Mouse (Mus musculus) T-helper 17 cell (primary cell): ENCODE data around the gene Dnaic2.

Experiments
- in situ Hi-C, 2 experiments: fragments of 300-600 bp; cut with MboI, MseI; formaldehyde crosslinking; loops; 1 replicate in 1 of 2; 2 replicates in 1 of 2; pipeline ENCODE4 v1.15.1; 2025; ENCODE audit warnings: high pct_unique_total_duplicates in 2 of 2

Dnaic2 gene

GRCm38 (mm10) chr11:114726965-114727825 lies at the start of gene Dnaic2:
Gene Dnaic2, plus strand, starts transcription at chr11:114727408.
- in situ Hi-C loops, result no loop called here

- in situ Hi-C loops, result no loop called here
Observed at GRCm38 (mm10) chr11:114679582-114679981, 47.6 kb upstream of the Dnaic2 start.

GRCm38 (mm10) chr11:114680291-114680690 lies 46.9 kb upstream of the Dnaic2 start:
- in situ Hi-C loops, result no loop called here

DNA sequence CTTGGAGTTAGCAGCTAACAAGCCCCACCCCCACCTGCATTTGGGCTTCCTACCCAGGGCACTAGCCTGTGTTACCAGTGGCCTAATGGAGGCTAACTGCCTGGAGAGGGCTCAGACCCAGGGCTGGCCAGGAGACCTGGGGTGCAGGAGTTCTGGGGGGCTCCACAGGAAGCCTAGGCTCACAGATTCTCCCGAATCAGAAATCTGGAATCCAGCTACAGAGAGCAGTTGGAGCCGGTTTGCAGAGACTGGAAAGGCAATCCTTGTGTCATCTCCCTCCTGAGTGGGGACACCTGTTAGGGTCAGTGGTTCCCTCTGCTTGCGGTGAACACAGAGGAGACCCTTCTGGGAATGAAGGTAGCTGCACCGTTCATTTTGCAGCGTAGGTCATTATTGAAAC lies 46.2 kb upstream of the Dnaic2 start:
- in situ Hi-C loops, result no loop called here

DNA sequence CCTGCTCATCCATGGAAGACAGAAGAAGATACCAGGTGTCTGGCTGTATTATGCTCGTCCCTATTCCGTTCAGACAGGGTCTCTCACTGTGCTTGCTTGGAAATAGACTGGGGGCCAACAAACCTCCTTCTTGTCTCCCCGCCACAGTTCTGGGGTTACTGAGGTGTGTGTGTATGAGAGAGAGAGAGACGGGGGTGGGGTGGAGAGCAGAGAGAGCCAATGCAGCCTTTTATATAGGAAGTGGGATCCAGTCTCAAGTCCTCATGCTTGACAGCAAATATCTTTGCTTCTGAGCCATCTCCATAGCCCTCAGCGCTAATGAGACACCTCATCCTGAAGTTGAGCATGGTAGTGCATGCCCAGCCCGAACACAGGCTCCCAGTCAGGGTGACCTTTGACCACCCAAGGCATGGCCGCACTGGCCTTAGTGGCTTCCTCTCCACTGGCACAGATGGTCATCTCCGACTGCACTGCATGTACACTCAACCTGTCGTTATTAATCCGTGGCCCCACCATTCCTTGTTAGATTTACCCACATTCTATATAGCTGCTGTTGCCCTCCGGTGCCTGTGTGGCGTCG lies 44.8 kb upstream of the Dnaic2 start:
- in situ Hi-C loops, result no loop called here

DNA sequence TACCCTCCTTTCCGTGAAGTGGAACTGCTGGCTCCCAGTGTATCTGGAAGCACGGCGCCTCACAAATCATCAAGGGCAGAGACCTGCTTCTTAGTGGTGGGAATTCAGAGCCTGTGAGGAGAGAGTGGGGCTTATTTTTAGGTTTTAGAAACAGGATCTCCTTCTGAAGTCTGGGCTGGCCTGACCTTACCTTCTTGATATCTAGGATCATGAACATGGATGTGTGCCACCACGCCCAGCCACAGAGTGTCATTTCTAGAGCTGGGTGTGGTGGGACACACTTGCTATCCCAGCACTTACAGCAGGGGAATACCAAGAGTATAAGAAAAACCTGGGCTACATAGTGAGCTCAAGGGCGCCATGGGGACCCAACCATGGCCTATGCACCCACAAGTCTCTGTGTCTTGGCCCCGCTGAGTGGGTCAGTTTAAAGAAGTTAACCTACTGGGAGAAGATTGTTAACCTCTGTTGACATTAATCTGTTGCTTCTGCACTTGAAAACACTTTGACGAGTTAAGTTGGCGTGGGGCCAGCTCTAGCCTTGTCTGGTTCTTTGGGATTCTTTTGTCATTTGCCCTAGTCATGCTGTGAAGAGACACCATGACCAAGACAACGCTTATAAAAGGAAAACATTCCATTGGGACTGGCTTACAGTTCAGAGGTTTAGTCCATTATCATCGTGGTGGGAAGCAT lies 44.0 kb upstream of the Dnaic2 start:
- in situ Hi-C loops, result no loop called here

DNA sequence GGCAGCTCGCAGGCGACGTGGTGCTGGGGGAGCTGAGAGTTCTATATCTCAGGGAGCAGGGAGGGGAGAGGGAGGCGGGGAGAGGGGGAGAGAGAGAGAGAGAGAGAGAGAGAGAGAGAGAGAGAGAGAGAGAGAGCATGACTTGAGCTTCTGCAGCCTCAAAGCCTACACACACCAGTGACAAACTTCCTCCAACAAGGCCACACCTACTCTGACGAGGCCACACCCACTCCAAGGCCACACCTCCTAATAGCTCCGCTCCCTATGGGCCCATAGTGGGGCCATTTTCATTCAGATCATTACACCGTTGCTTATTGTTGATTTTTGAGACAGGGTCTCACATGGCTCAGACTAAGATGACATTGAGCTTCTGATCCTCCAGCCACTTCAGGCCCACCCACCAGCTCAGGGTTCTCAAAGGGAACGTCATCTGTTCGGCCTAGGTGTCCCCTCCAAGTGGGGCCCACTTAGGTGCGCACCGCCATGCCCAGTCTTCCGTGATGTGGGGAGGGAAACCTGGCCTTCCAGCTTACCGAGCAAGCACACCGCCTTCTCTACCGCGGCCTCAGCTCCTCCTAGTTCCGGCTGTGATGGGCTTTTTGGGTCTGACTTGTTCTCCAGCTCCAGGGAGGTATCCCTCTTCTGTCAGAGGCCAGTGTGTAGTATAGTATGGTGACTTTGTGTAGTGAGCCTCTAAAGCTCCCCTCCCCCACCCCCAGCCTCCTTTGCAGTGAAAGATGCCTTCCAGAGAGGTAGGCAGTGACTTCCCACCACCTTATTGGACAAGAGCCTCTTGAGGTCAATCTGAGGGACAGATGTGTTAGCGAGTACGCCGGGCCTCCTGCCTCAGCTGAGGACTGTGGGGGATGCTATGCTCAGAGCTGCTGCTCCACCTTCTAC lies 43.2 kb upstream of the Dnaic2 start:
- in situ Hi-C loops, result no loop called here

GRCm38 (mm10) chr11:114684627-114685373 lies 42.4 kb upstream of the Dnaic2 start:
- in situ Hi-C loops, result no loop called here

- in situ Hi-C loops, result no loop called here
Observed at GRCm38 (mm10) chr11:114685526-114686040, 41.6 kb upstream of the Dnaic2 start.

GRCm38 (mm10) chr11:114686221-114686959 lies 40.8 kb upstream of the Dnaic2 start:
- in situ Hi-C loops, result no loop called here

DNA sequence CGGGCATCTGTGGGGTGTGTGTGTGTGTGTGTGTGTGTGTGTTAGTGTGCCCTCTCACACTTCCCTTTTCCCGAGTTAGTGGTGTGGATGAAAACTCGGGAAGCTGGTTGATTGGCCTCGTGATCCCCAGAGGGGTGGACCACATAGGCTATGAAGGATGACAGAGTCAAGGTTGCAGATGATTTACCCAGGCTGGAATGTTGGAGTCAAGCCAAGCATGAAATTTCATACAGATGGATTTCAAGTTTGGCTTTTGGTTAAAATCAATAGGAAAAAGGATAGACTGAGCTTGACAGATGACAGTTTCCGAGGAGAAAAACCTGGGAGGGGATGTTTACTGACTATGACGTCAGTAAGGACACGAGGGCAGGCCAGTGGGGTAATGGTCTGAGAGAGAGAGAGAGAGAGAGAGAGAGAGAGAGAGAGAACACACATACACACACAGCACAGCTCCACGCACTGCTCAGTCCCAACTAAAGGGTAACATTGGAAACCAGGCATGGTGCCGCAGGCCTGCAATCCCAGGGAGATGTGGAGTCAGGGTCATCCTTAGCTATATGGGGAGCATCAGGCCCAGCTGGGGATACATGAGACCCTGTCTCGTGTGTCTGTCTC lies 39.5 kb upstream of the Dnaic2 start:
- in situ Hi-C loops, result no loop called here

DNA sequence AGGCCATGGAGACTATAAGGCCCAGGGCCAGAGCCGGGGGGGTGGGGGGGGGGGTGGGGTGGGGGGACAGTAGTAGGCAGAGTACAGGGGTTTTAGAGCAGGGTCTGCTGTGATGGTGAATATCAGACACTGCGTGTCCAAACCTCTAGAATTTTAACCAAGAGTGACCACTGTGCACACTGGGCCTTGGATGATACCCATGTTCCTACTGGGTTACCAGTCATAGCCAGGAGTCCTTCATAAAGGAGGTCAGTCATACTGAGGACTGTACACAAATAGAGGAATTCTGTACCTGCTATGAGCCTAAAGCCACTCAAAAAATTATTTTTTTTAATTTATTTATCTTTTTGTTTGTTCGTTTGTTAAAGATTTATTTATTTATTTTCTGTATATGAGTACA lies 38.5 kb upstream of the Dnaic2 start:
- in situ Hi-C loops, result no loop called here

DNA sequence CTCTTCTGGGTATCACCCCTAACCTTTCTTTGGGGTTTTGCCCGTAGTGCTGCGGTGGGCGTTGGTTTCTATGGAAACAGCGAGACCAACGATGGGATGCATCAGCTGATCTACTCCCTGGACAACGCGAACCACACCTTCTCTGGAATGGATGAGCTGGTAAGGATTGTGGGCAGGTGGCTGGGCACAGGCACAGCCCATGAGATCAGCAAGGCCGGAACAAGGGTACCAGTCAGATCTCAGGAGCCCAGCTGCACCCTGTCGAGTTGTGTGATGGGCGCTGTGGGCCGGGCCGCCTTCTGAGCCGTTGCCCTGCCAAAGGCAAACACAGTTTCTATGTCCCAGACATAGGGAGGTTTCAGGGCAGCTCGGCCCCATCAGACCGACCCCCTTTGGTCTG lies 37.0 kb upstream of the Dnaic2 start:
- in situ Hi-C loops, result no loop called here

DNA sequence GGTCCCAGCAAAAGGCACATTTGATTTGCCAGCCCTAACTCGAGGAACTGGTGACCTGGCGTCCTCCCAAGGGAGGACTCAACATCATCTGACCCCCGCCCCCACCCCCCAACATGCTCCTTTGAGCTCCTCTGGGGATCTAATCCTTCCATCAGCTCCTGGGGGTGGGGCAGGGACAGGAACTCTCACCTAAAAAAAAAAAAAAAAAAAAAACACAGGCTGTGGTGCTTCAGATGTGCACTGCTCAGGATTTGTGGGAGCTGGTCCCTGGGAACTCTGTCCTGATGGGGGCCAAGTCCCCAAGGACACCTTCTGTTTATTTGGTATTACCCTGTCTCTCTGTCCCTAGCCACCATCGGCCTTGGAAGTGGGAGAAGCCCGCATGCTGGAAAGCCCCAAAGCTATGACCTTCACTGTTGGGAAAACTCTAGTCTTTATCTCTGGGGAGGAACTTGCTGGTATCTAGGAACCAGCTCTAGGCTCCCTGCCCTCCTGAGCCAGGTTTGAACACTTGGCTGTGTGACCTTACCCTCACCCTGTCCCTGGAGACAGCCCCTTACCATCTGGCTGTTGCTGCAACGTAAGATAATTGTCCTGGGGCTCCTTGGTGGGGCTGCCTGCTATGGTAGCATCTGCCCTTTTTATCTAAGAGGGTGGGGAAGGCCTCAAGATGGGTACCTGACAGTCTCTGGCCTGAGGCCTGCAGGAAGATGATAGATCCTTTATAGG lies 35.6 kb upstream of the Dnaic2 start:
- in situ Hi-C loops, result no loop called here

- in situ Hi-C loops, result no loop called here
Observed at GRCm38 (mm10) chr11:114692601-114693000, 34.6 kb upstream of the Dnaic2 start.

DNA sequence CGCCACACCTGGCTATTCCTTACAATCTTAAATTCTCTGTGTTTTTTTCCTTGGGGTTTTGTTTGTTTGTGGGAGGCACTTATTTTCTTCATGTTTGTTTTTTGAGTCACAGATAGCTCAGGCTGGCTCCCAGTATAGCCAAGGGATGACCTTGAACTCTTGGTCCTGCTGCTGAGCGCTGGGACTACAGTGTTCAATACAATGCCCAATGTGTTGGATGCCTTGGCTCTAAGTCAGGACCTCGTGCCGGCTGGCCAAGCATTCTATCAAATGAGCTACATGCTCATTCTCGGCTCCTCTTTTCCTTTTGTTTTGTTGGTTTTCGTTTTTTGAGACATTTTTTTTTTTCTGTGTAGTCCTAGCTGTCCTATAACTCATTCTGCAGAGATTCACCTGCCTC lies 33.8 kb upstream of the Dnaic2 start:
- in situ Hi-C loops, result no loop called here

- in situ Hi-C loops, result no loop called here
Observed at GRCm38 (mm10) chr11:114694451-114694850, 32.8 kb upstream of the Dnaic2 start.

GRCm38 (mm10) chr11:114698496-114698895 lies 28.7 kb upstream of the Dnaic2 start:
- in situ Hi-C loops, result no loop called here

GRCm38 (mm10) chr11:114699511-114699910 lies 27.7 kb upstream of the Dnaic2 start:
- in situ Hi-C loops, result no loop called here
